Mouse (Mus musculus): ENCODE data around the gene Dab1.

DNA sequence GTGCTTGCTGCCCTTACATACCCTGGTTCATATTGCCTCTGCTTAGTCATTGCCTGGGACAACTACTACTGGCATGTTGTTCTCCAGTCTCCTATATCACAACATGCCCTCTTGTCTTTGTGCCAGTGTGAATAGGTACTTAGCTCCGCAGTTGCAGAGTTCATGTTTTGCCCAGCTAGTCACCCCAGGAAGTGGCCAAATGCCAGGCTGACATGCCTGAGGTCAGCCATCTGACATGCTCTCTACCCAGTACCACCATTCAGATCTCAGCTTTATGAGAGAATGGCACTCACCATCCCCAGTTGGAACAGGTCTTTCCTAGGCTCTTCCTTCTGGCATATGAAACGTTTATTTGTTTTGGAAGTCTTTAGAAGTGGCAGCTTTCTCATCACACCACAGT is 355.4 kb downstream of the Dab1 start:
- no peak for TF ChIP-seq POLR2A (IDR thresholded peaks at IDR 0.05; ENCODE audit: borderline replicate concordance, control insufficient read depth, low read depth, low read length)
- TF ChIP-seq CTCF (IDR thresholded peaks at IDR 0.05; ENCODE audit: control insufficient read depth, insufficient read depth, low read length): no peak
